Mouse (Mus musculus) spleen, adult 2 months (tissue): ENCODE data around the gene H2-DMa. TPM values are rescaled to one million over a fixed set of nuclear protein-coding genes. Genes with fewer than 3 reads are reported as not detected.
"Not testable (repeated sequence)": the region's sequence is repeated elsewhere in the genome, so short reads cannot be mapped to it uniquely, and the experiment has no call there.

Source experiments
- DNase-seq, 2 experiments: peaks; one replicate each; pipeline versions ENCODE4 v3.0.0 to v3.0.0-alpha.2; 2012 to 2021; ENCODE audit warnings: low spot score in 2 of 2, low read depth in 1 of 2
- H3K27ac ChIP-seq: fragments of 200-500 bp; 2 replicates; pipeline ENCODE4 v1.5.1; 2012; ENCODE audit warnings: low read length, inconsistent platforms; ENCODE audit not compliant: insufficient read depth
- H3K27me3 ChIP-seq: fragments of 200-500 bp; 2 replicates; pipeline ENCODE4 v1.6.1; 2012; ENCODE audit warnings: mild to moderate bottlenecking, moderate library complexity, low read length, inconsistent platforms; ENCODE audit not compliant: control insufficient read depth, insufficient read depth
- H3K36me3 ChIP-seq: fragments of 200-500 bp; 2 replicates; pipeline ENCODE4 v1.6.1; 2012; ENCODE audit warnings: mild to moderate bottlenecking, low read length, inconsistent platforms; ENCODE audit not compliant: control insufficient read depth, insufficient read depth
- H3K4me1 ChIP-seq: fragments of 200-500 bp; 2 replicates; pipeline ENCODE4 v1.6.1; 2011; ENCODE audit warnings: inconsistent platforms; ENCODE audit not compliant: control insufficient read depth, insufficient read depth, insufficient read length
- H3K4me3 ChIP-seq: fragments of 200-500 bp; 2 replicates; pipeline ENCODE4 v1.5.1; 2011; ENCODE audit warnings: mild to moderate bottlenecking, inconsistent platforms; ENCODE audit not compliant: insufficient read depth, insufficient read length; ENCODE audit errors: extremely low read depth
- CTCF ChIP-seq: fragments of 200-500 bp; IDR thresholded peaks from 2 replicates; pipeline ENCODE4 v1.5.1; 2011; ENCODE audit warnings: mild to moderate bottlenecking, inconsistent platforms; ENCODE audit not compliant: insufficient read depth, insufficient read length, insufficient replicate concordance; ENCODE audit errors: extremely low read depth
- POLR2A ChIP-seq: fragments of 200-500 bp; IDR thresholded peaks from 2 replicates; pipeline ENCODE4 v1.6.1; 2011; ENCODE audit warnings: low read depth, low read length, inconsistent platforms
- WGBS: fragments of 180-500 bp; shearing (Covaris S2); methylation state at CpG from one replicate; pipeline ENCODE4 v1.1.7; 2018; 5-methylcytosine and 5-hydroxymethylcytosine counted together
- polyA plus RNA-seq: library from polyadenylated mRNA; depleted of rRNA; stranded (reverse); fragments of >200 nt; gene quantifications from 2 replicates; pipeline ENCODE4 v1.2.3, GENCODE M21; 2012

Gene H2-DMa
- polyA plus RNA-seq, 1 experiment: 302 TPM

- no peak for TF ChIP-seq CTCF
- TF ChIP-seq POLR2A: no peak
- peak overlapping the region; percentile 97 for H3K27ac ChIP-seq
- H3K36me3 ChIP-seq: peaks cover 28% of the 10 kb centered on the region
- H3K4me3 ChIP-seq: peak overlapping the region; percentile 26; the same call in 1 of the 2 replicates
- DNase-seq: no peak
- H3K4me1 ChIP-seq: peaks cover 11% of the 10 kb centered on the region
- H3K27me3 ChIP-seq: no peaks in the 10 kb centered on the region
- WGBS: 27% methylated on average over 7 of the region's 7 CpGs
Observed at GRCm38 (mm10) chr17:34142456-34143010, 23.2 kb downstream of the H2-DMa start.

- WGBS: 2% methylated on average over 7 of the region's 7 CpGs
- peaks cover 13% of the 10 kb centered on the region for H3K4me1 ChIP-seq
- peak; percentile 93 to 97 for DNase-seq
- H3K27me3 ChIP-seq: no peaks in the 10 kb centered on the region
- TF ChIP-seq CTCF: no peak
- no peak for TF ChIP-seq POLR2A
- H3K27ac ChIP-seq: peak within 1 kb of the TSS; percentile 97
- H3K4me3 ChIP-seq: peak within 1 kb of the TSS; percentile 65
- peaks cover 26% of the 10 kb centered on the region for H3K36me3 ChIP-seq
Observed at GRCm38 (mm10) chr17:34143033-34143432, 23.7 kb downstream of the H2-DMa start, which contains the start of gene H2-DMb2. TSS of gene H2-DMb2 (plus strand) at chr17:34143307.

GRCm38 (mm10) chr17:34143461-34143860 is 24.1 kb downstream of the H2-DMa start:
- Histone ChIP-seq H3K4me3 (peak overlapping the region; percentile 65), H3K27me3 (no peaks in the 10 kb centered on the region), H3K4me1 (peaks cover 13% of the 10 kb centered on the region), H3K27ac (peak overlapping the region; percentile 67), H3K36me3 (peaks cover 24% of the 10 kb centered on the region)
- DNase-seq: peak in 1 of 2 experiments; percentile 42
- WGBS: 13% methylated on average over 5 of the region's 5 CpGs
- TF ChIP-seq CTCF: no peak

- DNase-seq, H3K27me3 ChIP-seq: not testable (repeated sequence)
- H3K36me3 ChIP-seq: peaks cover 19% of the 10 kb centered on the region
- peak overlapping the region; percentile 65 for H3K4me3 ChIP-seq
- H3K27ac ChIP-seq: peak overlapping the region; percentile 67
- H3K4me1 ChIP-seq: peaks cover 13% of the 10 kb centered on the region
- 63% methylated on average over 4 of the region's 4 CpGs for WGBS
Observed at GRCm38 (mm10) chr17:34144221-34144620, 24.9 kb downstream of the H2-DMa start.

- WGBS: 28% methylated on average over 3 of the region's 3 CpGs
- peaks cover 13% of the 10 kb centered on the region for H3K36me3 ChIP-seq
- peak overlapping the region; percentile 67 for H3K4me3 ChIP-seq
Observed at GRCm38 (mm10) chr17:34144960-34145371, 25.6 kb downstream of the H2-DMa start.

GRCm38 (mm10) chr17:34152923-34153322 is 33.6 kb downstream of the H2-DMa start, which contains the start of gene H2-DMb1:
TSS of gene H2-DMb1 (plus strand) at chr17:34153072.
- peak within 1 kb of the TSS; percentile 88 for H3K27ac ChIP-seq
- peak; percentile 72 to 86 for DNase-seq
- H3K4me1 ChIP-seq: peaks cover 14% of the 10 kb centered on the region; the same call in 1 of the 2 replicates
- peaks cover 28% of the 10 kb centered on the region for H3K36me3 ChIP-seq
- H3K4me3 ChIP-seq: peak within 1 kb of the TSS; percentile 51; the same call in 1 of the 2 replicates
- 30% methylated on average over 4 of the region's 4 CpGs for WGBS
- TF ChIP-seq POLR2A: no peak
- no peak for TF ChIP-seq CTCF
- H3K27me3 ChIP-seq: no peaks in the 10 kb centered on the region

More at GRCm38 (mm10) chr17:34144960-34145371, 25.6 kb downstream of the H2-DMa start:
- DNase-seq: peak; percentile 86 to 97
- H3K27me3 ChIP-seq: no peaks in the 10 kb centered on the region
- TF ChIP-seq CTCF: no peak
- peak; percentile 93 for TF ChIP-seq POLR2A
- H3K4me1 ChIP-seq: peaks cover 13% of the 10 kb centered on the region
- H3K27ac ChIP-seq: peak overlapping the region; percentile 98

GRCm38 (mm10) chr17:34155534-34155933 is 36.2 kb downstream of the H2-DMa start:
- H3K4me1 ChIP-seq: peaks cover 14% of the 10 kb centered on the region; the same call in 1 of the 2 replicates
- peaks cover 31% of the 10 kb centered on the region for H3K36me3 ChIP-seq
- no peak overlapping the region for H3K4me3 ChIP-seq
- H3K27me3 ChIP-seq: no peaks in the 10 kb centered on the region
- no peak overlapping the region for H3K27ac ChIP-seq
- WGBS: 79% methylated on average over 5 of the region's 5 CpGs
- TF ChIP-seq CTCF (no peak), POLR2A (no peak)
- DNase-seq: no peak
